Mouse (Mus musculus) lung, embryonic 16.5 days (tissue): ENCODE measurements at regions not wholly inside any gene's neighbourhood (a gene's known extent, or its start where the extent isn't known, plus 50 kb on each side); places are given as distances from the start of the nearest gene placed in this dataset.

Experiments used
- ATAC-seq: fragments of 200-750 bp; cut with Nextera tagmentation; 2 replicates; pipeline ENCODE4 v1.8.0; 2017; ENCODE audit warnings: low read depth, mild to moderate bottlenecking, moderate library complexity
- H3K27ac ChIP-seq: fragments of 300-500 bp; sonication (generic); 2 replicates; pipeline ENCODE4 v1.5.1; 2014; ENCODE audit warnings: mild to moderate bottlenecking, control low read depth, low read length
- H3K27me3 ChIP-seq: fragments of 300-500 bp; sonication (generic); 2 replicates; pipeline ENCODE4 v1.6.1; 2014; ENCODE audit warnings: low read depth, low read length, mixed read lengths; ENCODE audit not compliant: control insufficient read depth, insufficient read depth
- H3K36me3 ChIP-seq: fragments of 300-500 bp; sonication (generic); 2 replicates; pipeline ENCODE4 v1.6.1; 2014; ENCODE audit warnings: low read length; ENCODE audit not compliant: control insufficient read depth, insufficient read depth
- H3K4me1 ChIP-seq: fragments of 300-500 bp; sonication (generic); replicated peaks from 2 replicates; pipeline ENCODE4 v1.6.1; 2014; ENCODE audit warnings: low read length, mixed read lengths; ENCODE audit not compliant: control insufficient read depth, insufficient read depth
- H3K4me2 ChIP-seq: fragments of 300-500 bp; sonication (generic); 2 replicates; pipeline ENCODE4 v1.6.1; 2014; ENCODE audit warnings: low read depth, low read length, control low read depth
- H3K4me3 ChIP-seq: fragments of 300-500 bp; sonication (generic); 2 replicates; pipeline ENCODE4 v1.5.1; 2014; ENCODE audit warnings: mild to moderate bottlenecking, low read length, control low read depth
- H3K9ac ChIP-seq: fragments of 300-500 bp; sonication (generic); 2 replicates; pipeline ENCODE4 v1.6.1; 2014; ENCODE audit warnings: low read length, control low read depth
- H3K9me3 ChIP-seq: fragments of 300-500 bp; sonication (generic); 2 replicates; pipeline ENCODE4 v1.6.1; 2016; ENCODE audit warnings: low read length; ENCODE audit not compliant: control insufficient read depth
- WGBS: fragments of 180-500 bp; shearing (Covaris S2); extraction: QIAGEN DNeasy Blood & Tissue Kit; methylation state at CpG from one replicate; pipeline ENCODE4 v1.1.7; 2014; 5-methylcytosine and 5-hydroxymethylcytosine counted together

DNA sequence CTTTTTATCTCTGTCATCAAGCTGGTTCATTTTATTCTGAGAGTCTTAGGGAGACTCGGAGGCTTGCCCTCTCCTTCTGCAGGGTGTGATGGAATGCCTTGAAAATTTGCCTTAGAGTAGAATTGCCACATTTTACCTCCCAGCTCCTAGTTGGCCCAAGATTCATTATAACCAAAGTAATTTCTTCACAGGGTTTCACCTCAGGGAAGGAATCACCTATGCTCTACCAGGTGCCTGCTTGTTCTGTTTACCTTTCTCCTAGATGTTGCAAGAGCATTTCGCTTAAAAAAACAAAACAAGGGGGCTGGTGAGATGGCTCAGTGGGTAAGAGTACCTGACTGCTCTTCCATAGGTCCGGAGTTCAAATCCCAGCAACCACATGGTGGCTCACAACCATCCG is 134.8 kb downstream of the Plk2 start:
- no peak for ATAC-seq
- Histone ChIP-seq H3K9me3 (no peaks in the 10 kb centered on the region), H3K36me3 (no peaks in the 10 kb centered on the region), H3K4me3 (no peak overlapping the region), H3K27ac (no peak overlapping the region), H3K4me2 (no peak overlapping the region), H3K27me3 (no peaks in the 10 kb centered on the region), H3K4me1 (no peaks in the 10 kb centered on the region), H3K9ac (no peak overlapping the region)
- WGBS = 90% methylated on average over 4 of the region's 4 CpGs

DNA sequence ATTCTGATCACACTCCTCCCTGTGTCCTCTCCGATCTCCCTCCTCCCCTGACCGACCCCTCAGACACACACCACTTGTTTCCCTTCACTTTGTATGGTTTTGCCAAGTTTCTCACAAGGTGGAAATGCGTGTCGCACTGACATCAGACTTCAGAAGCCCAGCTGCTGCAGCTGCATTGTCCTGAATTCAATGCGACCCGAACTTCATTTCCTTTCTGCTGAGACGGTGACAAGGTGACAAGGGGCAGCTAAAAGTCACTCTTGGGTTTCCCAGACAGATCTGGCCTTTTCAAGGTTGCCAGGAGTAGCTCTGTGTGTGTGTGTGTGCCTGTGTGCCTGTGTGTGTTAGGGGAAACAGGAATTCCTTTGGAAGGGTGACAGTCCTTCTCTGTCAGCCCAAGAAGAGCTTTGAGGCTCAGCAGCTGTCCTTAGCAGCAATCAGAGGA is 139.5 kb downstream of the Plk2 start:
- H3K27ac ChIP-seq = peak overlapping the region; percentile 28; the same call in 1 of the 2 replicates
- 0 out of 2 replicates have a peak, but pooled peaks cover 5% of the 10 kb centered on the region for H3K4me1 ChIP-seq
- H3K9ac ChIP-seq = no peak overlapping the region
- no peaks in the 10 kb centered on the region for H3K9me3 ChIP-seq
- no peaks in the 10 kb centered on the region for H3K36me3 ChIP-seq
- WGBS = 29% methylated on average over 7 of the region's 7 CpGs
- no peak overlapping the region for H3K4me2 ChIP-seq
- H3K27me3 ChIP-seq = no peaks in the 10 kb centered on the region
- ATAC-seq = peak; percentile 74
- no peak overlapping the region for H3K4me3 ChIP-seq

DNA sequence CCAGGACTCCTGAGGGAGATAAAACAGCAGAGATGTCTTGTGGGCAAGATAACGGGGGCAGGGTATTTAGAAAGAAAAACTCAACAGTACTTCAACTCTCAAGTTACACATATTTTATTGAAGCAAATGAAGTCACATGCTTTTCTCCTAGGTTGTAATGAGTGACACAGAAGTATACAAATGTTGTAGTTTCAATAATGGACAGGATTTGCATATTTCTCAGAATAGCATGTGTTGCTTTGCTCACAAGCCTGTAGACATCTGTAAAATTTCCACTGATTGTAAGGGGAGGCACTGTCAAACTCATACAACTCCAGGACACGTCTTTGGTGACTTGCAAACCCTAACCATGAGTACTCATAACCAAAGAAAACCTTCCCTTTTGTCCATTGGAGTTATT is 140.9 kb downstream of the Plk2 start:
- Histone ChIP-seq H3K4me2 (no peak overlapping the region), H3K27ac (no peak overlapping the region), H3K4me3 (no peak overlapping the region), H3K9ac (no peak overlapping the region), H3K4me1 (0 out of 2 replicates have a peak, but pooled peaks cover 5% of the 10 kb centered on the region), H3K27me3 (no peaks in the 10 kb centered on the region), H3K9me3 (no peaks in the 10 kb centered on the region), H3K36me3 (no peaks in the 10 kb centered on the region)
- no peak for ATAC-seq
- 77% methylated on average over 2 of the region's 2 CpGs for WGBS

DNA sequence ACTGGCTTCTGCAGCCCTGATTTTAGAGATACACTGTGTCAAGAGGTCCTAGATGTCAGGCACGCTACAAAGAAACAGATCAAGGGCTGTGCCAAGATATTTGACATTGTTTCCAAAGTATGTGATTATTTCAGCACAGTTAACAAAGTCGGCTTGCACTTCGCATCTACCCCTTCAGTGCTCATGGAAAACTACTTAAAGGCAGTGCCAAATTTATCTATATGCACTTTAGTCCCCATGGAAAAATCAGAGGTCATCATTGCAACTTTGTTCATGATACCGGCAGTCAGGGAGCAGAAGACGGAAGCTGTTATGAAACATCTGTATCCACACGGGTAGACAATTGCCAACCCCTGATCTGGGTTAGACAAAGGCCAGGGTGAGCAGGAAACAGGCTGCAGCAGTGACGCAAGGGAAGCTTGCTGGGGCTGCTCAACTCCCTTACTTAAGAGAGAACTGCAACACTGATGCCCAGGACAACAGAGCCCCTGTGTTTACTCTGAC is 143.2 kb downstream of the Plk2 start:
- H3K27me3 ChIP-seq = no peaks in the 10 kb centered on the region
- 24% methylated on average over 7 of the region's 7 CpGs for WGBS
- no peaks in the 10 kb centered on the region for H3K9me3 ChIP-seq
- no peak overlapping the region; the same call in 1 of the 2 replicates for H3K27ac ChIP-seq
- H3K9ac ChIP-seq = no peak overlapping the region
- H3K4me2 ChIP-seq = no peak overlapping the region
- ATAC-seq = peak; percentile 88
- no peak overlapping the region for H3K4me3 ChIP-seq
- H3K36me3 ChIP-seq = no peaks in the 10 kb centered on the region
- 0 out of 2 replicates have a peak, but pooled peaks cover 5% of the 10 kb centered on the region for H3K4me1 ChIP-seq

DNA sequence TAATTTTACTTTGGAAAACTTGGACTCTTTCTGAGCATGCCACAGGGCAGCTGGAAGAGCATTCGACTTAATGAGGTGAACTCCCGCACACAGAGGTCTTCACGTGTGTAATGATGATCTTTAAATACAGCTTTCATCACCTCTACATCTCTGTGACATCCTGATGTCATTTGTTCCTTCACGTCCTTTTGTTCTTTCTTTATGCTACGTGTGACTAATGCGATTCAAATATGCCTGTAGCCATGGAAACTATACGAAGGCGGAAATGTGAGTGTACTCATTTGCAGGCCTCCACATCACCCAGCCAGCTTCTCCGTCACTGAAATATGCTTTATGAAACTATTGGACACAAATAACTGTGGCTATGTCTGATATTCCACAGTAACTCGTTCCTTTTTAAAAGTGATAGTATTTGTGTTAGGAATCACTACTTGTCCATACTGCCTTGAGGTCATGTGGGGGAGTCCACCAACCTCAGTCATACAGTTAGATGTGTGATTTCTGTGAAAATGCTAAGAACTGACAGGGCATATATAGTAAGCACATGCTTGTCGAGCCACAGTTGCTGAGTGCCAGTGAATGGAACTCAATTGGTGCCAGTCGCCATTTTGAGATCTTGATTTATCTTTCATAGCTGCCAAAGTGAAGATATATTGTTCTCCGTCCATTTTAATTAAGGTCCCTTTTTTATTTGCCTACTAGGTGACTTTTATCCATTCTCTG is 145.9 kb downstream of the Plk2 start:
- H3K36me3 ChIP-seq = no peaks in the 10 kb centered on the region
- no peak for ATAC-seq
- H3K4me2 ChIP-seq = no peak overlapping the region
- H3K9me3 ChIP-seq = no peaks in the 10 kb centered on the region
- H3K4me3 ChIP-seq = no peak overlapping the region
- H3K4me1 ChIP-seq = peaks cover 5% of the 10 kb centered on the region; the same call in 1 of the 2 replicates
- H3K27me3 ChIP-seq = no peaks in the 10 kb centered on the region
- H3K27ac ChIP-seq = no peak overlapping the region
- 68% methylated on average over 13 of the region's 13 CpGs for WGBS
- no peak overlapping the region for H3K9ac ChIP-seq

DNA sequence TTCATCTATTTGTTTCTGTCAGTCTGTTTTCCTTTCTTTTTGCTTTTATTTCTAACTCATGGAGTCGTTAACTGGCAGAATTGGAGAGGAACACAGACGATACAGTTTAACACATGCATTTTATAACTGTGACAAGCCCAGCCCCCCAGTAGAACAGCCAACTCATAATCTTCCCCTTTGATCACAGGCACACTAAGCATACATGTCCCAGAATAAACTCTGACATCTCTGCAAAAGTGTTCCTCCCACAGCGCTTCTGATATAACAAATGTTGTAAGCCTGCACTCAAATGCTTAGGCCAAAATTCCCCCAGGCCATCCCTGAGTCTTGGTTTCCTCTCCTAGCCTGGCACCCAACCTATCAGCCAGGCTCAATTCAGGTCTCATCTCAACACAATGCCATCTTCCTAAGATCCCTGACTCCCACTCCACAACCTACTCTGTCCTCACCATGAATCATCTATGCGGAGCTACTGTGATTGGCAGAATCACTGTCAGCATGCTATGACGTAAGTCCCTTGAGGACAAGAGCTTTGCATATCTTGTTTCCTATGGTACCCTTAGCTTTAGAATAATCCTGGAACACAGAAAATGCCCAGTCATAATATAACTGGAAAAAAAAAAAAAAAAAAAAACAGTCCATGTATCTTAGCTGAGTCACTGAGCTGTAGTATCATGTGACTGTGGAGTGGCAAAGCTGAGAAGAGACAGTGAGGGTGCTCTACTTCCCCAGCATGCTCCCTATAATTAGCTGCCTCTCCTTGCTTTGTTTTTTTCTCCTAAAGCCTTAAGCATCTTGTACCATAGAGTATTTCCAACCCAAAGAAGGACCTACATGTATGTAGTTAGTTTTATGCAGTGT is 146.7 kb downstream of the Plk2 start:
- WGBS = 62% methylated on average over 5 of the region's 5 CpGs
- H3K4me1 ChIP-seq = peaks cover 5% of the 10 kb centered on the region; the same call in 1 of the 2 replicates
- no peaks in the 10 kb centered on the region for H3K36me3 ChIP-seq
- H3K4me2 ChIP-seq = no peak overlapping the region
- H3K27ac ChIP-seq = no peak overlapping the region
- no peak overlapping the region for H3K9ac ChIP-seq
- H3K4me3 ChIP-seq = no peak overlapping the region
- H3K9me3 ChIP-seq = no peaks in the 10 kb centered on the region
- no peaks in the 10 kb centered on the region for H3K27me3 ChIP-seq
- peak; percentile 54 for ATAC-seq

DNA sequence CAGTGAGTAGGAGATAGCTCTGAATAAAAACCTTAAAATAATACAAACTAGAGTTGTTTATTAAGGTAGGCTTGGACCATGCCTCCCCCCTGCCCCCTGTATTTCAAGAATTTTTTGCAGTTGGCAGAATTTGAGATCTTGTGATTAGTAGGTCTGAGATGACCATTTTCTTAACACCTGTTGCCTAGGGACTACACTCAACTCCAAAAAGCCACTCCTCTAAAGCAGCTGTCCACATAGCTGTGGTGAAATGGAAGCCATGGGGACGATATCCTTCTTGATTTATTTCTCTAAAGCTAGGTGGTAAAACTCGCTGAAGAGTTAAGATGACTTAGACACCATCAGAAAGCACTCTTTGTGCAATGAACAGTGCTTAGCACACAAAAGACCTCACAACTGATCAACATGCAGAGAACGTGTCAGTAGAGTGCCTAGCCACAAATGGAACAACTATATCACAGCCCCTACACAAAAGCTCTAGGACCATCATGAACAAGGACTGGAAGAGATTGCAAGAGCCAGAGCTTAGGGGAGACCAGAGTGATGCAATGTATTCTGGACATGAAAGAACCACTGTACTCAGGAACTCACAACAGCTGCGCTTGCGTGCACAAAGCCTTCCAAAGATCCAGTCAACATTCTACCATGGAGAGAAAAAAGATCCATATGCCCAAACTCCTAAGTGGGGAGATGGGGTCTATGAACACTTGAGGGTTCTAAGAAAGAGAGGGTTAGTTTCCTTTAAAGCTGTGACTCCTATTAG is 147.6 kb downstream of the Plk2 start:
- H3K36me3 ChIP-seq = no peaks in the 10 kb centered on the region
- ATAC-seq = no peak
- H3K4me2 ChIP-seq = no peak overlapping the region
- WGBS = 93% methylated on average over 5 of the region's 5 CpGs
- no peak overlapping the region for H3K27ac ChIP-seq
- peaks cover 5% of the 10 kb centered on the region; the same call in 1 of the 2 replicates for H3K4me1 ChIP-seq
- H3K9ac ChIP-seq = no peak overlapping the region
- H3K9me3 ChIP-seq = no peaks in the 10 kb centered on the region
- H3K27me3 ChIP-seq = no peaks in the 10 kb centered on the region
- no peak overlapping the region for H3K4me3 ChIP-seq

DNA sequence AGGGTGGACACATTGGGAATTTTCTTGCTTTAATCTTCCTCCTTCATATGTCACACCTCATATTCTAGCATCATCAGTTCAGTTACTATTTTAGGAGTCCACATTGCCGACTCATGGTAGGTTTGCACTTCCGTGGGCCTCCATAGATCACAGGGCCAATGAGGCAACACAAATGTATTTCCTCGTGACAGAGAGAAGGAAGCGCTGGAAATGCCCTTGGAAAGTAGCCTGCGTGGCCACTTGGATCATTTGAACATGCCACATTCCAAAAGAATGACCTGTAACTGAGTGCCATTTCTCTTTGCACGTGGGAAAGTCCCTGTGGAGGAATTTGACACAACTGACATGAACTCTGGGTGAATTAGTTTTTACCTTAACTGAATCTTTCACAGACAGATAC is 150.6 kb downstream of the Plk2 start:
- whole genome bisulfite sequencing = 31% methylated on average over 6 of the region's 6 CpGs
- H3K27me3 ChIP-seq = no peaks in the 10 kb centered on the region
- H3K4me2 ChIP-seq = no peak overlapping the region
- no peaks in the 10 kb centered on the region; the same call in 1 of the 2 replicates for H3K4me1 ChIP-seq
- H3K9ac ChIP-seq = no peak overlapping the region
- no peak for ATAC-seq
- no peak overlapping the region for H3K4me3 ChIP-seq
- H3K27ac ChIP-seq = no peak overlapping the region
- H3K9me3 ChIP-seq = no peaks in the 10 kb centered on the region
- no peaks in the 10 kb centered on the region for H3K36me3 ChIP-seq
